Mouse (Mus musculus) CD4-positive, CD25-positive, alpha-beta regulatory T cell, adult 4 months (primary cell): ENCODE measurements around the gene Pde4b. TPM values are rescaled to one million over a fixed set of nuclear protein-coding genes. Genes with fewer than 3 reads are reported as not detected.

Source experiments
- ATAC-seq: one replicate; pipeline ENCODE4 v1.8.0; 2017
- polyA plus RNA-seq, 2 experiments: library from polyadenylated mRNA; unstranded; fragments of 100-300 nt; shearing (Covaris generic); gene quantifications; one replicate each; pipeline ENCODE4 v1.2.1; 2017

Gene Pde4b
- polyA plus RNA-seq, 2 experiments from 2014 or later = 68.4 to 84.0 TPM

DNA sequence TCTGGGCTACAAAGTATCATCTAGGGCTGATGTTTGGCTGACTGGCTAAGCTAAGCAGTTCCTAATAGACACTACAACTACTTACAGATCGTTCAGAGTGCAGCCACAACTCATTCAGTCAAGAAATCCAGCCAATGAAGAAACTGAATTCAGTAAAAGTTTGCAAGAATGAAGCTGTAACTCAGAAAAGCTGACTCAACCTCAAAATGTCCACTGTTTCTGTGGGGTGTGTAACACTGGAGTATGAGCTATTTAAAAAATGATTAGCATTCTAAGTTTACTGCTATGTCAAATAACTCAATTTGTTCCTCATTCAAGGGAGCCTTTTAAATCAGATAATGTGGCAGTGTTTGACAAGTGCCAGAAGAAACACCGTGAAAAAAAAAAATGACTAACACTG is 469.7 kb downstream of the Pde4b start:
- ATAC-seq = no peak

DNA sequence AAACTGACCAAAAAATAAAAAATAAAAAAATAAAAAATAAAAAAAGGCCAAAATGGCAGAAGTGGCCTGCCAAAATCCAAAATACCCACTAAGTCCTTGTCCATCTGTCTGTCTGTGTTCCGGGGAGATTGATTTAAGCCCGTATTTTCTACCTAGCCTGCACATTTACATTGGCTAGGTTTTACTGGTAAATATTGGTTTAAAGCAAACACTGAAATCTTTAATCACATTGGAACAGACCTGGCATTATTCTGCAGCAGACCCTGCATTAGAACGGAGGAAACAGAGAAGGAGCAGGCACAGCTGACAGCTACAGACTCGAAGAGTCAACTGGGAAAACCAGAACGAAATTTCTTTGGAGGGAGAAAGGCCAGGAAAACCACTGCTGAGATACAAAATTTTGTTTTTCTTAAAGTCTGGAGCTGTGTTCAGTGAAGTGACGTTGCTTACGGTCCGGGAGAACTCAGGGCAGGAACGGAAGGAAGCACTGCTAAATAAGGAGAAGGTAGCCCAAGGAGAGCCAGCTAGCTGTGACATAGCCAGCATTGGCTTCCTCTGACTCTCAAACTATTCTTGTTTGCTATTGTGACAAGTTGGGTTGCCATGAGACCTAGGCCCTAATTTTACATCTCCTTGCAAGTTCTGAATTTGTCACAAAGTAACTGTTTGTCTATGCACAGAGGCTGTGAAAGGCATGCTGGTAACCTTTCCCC is 470.3 kb downstream of the Pde4b start:
- peak; percentile 53 for ATAC-seq

DNA sequence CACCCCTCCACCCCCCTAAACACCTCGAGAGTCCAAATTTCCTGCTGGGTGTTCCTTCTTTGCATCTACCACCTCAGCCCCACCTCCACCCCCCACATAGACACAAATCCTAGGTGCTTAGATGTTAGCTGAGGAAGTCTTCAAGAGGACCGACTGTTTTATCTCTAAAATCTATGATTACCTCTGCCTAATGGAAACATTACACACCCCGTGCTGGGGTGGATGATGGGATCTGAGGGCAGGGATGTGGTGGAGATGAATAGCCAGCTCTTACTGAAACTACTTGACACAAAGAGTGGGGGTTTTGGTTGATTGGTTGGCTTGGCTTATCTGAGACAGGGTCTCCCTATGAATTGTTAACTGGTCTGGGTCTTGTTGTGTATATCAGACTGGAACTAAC is 471.0 kb downstream of the Pde4b start:
- peak; percentile 61 for ATAC-seq

DNA sequence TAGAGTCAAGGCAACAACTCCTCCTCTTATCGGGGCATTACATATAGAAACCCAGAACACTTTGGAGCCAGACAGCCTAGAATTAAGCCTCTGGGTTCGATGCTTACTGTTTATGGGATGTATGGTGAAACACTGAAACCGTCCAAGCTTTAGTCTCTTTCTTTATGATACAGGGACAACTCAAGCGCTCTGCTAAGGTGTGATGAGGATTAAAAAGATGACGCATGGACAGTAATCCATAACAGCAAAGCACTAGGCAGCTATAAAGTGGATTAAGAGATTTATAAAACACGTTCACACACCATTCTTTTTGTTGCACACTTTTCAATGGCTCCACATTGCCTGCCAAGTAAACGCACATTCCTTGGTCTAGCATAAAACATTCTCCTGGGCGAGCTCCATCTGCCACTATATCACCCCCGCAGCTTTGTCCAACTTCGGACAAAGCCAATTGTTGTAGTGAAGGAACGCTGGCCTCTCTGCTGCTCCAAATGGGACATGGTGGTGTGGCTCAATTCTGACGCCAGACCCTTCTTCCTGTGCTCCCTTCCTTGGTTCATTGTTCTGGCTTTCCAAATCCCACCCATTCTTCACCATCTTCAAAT is 473.4 kb downstream of the Pde4b start:
- no peak for ATAC-seq

DNA sequence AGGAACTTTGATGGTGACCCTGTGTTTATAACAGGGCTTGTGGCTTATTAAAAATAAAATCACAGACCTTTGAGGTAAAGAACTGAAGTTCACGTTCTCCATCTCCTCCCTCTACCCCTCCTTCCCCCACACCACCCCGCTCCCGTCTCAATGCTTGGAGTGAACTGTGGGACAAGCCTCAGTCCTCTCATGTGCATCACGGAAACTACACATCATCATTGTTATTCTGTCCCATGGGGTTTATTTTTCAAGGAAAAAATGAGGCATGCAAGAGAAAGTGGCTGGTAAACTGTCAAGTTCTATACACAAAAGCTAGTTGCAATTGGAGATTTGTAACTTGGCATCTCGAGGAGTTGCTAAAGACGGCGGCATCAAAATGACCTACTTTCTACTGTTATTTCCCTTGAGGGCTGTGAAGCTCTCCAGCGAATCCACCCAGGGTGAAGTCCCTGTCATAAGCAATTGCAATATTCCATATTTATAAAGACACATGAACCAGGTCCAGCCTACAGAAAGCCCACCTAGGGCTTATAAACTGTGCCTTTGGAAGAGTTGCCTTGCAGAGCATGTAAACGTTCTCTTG is 476.0 kb downstream of the Pde4b start:
- no peak for ATAC-seq

DNA sequence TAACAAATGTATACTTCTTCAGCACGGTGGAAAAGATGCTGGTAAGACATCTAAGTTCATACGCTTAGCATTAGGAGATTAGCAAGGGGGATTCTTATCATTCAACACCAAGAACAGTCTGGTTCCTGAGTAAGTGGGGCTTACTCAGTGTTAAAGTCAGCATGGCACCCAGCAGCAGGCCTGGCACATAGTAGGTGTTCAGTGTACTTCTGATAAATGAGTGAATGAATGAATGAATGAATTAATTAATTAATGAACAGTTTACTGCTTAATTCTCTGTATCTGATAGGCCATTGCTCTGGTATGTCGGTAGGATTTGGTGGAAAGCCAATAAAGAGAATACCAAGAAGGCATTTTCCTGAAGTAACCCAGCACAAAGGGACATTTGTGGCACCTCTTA is 476.9 kb downstream of the Pde4b start:
- no peak for ATAC-seq

DNA sequence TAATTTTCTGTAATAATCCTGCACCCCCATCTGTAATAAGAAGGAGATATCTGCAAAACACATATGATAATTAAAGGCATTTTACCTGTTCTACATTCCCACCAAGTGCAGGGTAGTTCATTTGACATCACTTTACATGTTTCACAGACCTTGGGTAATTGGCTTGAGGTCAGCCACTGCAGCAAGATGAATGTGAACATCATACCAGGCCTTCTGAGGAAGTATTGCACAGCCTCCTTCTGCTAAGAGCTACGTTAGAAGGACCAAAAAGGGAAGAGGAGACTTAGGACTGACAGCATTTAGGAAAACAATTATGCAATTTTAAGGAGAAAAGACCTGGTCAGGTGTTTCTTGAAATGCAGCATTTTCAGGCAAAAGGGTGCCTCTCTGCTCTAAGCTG is 479.1 kb downstream of the Pde4b start:
- no peak for ATAC-seq

DNA sequence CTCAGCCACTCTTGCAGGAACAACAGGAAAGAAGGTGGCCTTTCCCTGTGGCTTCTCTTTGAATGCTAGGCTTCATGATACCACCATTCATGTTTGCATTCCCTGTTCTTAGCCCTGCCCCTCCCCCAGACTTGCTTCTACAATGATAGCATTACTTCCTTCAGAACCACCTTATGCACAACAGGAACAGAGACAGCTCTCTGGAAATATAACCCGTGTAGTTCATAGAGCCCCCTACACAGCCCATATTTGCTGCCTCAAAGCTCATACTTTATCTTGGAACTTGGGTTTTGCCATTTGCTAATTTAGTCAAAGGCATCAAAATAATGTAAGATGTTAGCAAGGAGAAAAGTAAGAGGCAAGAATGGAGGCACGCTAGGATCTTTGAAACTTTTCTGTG is 479.8 kb downstream of the Pde4b start:
- ATAC-seq = no peak

DNA sequence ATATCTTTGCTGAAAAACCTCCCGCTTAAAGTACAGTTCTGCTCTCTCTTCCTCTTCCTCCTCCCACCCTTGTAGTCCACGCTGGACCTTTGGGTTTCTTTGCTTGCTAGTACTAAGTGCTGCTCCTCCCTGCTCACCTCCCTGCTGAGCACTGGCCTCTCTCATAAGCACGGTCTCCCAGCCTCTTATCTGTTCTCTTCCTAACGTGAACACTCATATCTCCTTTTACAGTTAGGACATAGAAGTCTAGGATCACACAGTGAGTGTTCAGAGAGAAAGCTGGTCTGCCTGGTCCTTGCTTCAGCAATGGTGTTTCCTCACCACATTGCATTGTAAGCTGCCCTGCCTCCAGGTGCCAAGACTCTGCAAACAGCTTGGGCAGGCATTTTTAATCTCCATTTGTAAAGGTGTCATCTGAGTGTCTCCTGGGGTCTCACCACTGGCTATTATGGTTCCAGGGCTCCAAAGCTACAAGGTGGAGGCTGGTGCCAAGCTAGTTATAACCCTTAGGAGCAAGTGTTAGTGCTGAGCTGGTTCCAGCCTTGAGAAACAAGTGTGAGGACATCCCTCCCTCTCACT is 480.4 kb downstream of the Pde4b start:
- no peak for ATAC-seq

DNA sequence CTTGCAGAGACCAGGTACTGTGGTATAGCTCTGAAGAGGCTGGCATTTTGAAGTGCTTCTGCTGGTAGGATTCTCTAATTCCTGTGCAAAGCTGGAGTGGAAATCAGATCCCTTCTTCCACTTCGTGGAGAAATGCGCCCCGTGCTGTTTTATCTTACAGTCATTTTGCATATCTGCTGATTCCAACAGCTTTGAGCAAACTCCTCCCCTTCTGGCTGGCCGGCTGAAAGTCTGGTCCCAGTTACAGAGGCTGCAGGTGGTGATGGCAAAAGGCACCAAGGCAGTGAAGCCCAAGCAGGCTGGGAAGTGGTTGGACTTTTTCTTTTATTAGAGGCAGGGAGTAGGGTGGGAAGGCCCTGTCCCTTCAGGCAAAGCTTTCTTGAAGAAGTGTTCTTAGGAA is 481.2 kb downstream of the Pde4b start:
- ATAC-seq = peak; percentile 7

DNA sequence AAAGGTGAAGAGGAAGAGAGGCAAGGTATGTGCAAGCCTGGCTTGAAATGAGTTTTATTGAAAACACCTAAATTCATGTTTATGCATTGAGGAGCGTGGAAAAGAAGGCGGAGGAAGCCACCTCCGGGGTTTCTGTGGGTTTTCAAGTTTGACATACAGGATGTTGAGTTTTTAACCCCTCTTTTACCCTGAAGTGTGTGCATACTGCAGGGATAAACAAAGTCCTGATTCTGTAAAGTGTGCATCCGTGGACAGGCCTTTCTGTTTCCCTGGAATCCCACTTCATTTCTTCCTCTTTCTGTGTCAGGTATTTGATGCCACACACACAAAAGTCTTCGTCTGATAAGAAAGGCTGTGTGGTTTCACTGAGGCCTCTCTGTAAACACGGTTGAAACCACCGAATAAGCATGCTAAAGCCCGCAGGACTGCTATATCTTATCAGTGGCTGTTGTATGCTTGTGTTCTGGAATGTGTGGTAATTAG is 481.8 kb downstream of the Pde4b start:
- ATAC-seq = peak; percentile 62

DNA sequence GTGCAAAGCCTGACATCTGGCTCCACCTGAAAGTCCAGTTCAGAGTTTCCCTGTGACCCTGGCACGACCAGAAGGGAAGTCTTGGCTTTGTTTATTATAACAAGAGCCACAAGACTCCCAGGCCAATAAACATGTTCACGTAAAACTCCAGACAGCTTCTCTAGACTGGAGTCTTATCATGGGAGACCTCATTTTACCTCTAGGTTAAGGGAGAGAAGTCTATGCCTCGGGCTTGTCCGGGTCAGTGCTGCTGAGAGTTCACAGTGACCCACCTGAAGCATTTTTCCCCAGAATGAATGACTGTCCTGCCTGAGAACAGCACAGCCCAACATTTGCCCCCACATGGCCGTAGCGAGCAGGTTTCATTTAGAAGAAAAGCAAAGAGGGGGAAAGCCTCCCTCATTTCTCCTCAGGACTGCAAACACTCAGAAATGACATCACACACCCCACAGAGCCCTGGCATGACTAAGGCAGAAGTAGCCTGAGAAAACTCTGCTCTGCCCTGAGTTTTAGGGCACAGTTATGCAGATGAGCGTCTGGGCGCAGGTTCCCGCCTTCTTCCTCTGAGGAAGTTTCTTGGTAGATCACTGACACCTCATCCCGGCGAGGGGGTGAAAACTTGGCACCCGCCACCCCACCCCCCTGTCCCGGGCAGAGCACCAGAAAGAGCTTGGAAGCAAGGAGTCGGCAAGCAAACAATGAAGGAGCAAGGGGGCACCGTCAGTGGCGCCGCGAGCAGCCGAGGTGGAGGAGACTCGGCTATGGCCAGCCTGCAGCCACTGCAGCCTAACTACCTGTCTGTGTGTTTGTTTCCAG is 482.8 kb downstream of the Pde4b start:
- peak; percentile 46 for ATAC-seq

DNA sequence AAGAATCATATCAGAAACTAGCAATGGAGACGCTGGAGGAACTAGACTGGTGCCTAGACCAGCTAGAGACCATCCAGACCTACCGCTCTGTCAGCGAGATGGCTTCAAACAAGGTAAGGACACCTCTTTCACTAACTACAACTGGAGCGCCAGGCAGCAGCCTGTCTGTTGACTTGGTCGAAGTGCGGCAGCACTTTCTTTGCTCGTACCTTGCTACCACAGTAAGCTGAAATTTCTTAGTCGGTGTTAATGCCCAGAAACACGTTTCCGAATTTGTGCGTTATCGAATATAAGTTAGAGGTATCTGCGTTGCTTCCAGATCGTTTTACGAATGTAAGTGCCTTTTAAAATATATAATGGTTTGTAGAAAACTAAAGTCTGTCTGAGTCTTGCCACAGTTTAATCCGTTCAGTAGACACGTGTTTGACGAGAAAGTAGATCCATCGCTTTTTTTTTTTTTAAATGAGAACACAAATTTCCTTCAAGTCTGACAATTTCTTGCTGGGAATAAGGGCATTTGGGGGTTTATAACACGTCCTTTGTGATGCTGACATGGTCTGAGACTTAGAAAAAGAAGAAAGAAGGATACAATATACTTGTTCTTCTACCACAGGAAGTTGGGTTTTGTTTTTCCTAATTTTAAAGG is 483.5 kb downstream of the Pde4b start:
- ATAC-seq = peak; percentile 7

DNA sequence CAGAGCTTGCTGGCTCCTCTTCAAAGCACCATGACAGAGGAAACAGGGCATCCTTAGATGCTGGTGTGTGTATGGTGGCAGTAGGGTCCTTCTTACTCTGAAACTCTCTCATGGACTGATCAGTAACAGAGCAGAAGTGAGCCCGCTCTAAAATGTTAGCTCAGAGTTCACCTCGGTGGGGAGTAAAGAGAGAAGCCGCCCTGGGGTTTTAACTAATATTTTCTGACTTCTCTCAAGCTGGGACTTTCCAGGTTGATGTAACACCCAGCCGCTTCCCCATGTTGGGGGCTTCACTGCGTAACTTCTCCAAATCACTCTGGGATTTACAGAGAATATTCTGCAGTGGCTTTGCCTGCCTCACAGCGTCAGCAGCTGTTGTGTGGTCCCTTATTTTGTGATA is 484.7 kb downstream of the Pde4b start:
- peak; percentile 10 for ATAC-seq

DNA sequence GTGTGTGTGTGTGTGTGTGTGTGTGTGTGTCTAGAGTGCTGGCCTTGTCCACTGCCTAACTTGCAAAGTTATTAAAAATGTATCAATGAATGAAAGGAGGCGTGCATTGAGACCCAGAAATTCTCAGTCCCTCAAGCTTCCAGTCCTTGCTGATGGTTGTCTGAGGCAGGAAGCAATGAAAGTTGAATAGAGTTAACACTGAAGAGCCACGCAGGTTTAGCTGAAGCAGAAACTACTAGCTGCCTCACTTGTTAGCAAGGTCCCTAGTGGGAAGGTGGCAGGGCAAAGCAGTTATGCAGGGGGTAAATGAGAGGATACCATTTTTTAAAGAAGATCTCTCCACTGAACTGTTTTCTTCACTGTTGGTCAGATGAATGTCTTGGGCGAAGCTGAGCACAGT is 485.2 kb downstream of the Pde4b start:
- peak; percentile 12 for ATAC-seq

DNA sequence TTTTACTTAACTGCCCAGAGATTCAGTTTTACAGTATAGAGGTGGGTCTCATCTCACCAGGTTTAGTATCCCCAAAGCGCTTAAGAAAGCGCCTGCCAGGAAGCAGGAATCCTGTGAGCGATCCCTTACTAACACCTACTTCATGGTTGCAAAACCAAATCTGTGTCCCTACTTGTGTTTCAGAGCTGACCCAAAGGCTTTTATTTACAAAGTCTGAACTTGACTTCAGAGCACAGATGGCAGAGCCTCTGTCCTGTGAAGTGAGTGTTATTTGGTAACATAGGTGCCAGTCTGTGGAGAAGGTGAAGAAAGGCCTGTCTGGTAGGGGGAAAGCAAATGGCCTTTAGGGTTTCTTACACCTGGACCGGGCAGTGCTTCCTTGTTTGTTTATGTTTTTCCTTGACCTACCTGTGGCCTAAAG is 486.0 kb downstream of the Pde4b start:
- no peak for ATAC-seq

DNA sequence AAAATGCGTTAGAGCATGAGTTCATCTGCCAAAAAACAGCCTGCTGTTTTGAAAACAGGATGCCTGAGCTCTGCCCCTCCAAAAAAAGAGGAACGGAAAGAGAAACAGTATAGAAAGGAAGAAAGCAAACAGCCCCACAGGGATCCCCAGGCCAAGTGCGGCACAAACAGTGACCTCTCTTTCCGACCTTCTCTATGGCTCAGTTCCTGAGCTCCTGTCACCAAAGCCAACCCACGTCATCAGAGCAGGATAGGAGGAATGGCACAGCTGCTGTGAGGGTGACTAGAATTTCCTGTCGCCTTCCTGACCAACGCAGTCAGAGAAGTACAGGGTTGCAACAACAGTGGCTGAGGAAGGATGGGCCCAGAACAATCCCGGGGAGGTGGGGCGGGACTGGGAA is 486.9 kb downstream of the Pde4b start:
- ATAC-seq = peak; percentile 21

DNA sequence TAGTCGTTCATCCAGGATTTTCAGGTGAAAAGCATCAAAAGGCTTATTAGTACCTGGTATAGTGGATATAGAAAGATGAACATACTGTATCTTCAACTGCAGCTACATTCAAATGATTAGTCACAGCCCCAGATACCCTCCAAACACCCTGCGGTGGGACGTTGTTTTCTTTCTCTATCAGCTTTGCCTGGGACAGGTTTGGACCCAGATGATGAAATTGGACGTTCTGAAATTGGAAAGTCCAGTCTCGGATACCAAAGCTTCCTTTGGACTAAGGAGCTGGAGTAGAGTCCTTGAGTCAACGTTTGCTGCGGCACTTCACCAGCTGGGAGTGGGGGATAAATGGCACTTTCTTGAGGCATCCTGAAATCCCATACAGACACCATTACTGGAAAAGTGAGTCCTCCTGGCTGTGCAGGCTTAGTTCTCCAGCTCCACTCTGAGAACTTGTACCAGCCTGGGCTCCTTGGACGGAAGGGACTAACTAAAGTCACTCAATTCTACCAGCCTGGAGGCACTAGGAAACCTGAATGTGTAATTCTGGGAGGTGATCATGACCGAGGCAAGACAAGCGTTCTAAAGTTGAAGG is 487.4 kb downstream of the Pde4b start:
- no peak for ATAC-seq

DNA sequence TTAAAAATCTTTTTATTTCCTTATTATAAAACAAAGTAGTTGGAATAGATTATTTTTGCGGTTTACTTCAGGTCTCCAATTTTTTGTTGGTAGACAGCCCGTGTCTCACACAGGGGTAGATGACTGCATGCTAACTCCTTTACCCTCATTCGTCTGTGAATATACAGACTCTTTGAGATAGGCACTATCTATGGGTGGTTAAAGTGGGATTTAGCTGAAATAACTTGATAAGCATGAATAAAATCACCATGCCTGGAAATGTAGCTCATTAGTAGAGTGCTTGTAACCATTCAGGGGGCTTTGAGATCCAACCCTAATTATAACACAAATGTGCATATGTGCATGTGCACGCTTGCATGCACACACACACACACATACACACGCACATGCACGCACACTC is 488.8 kb downstream of the Pde4b start:
- no peak for ATAC-seq

DNA sequence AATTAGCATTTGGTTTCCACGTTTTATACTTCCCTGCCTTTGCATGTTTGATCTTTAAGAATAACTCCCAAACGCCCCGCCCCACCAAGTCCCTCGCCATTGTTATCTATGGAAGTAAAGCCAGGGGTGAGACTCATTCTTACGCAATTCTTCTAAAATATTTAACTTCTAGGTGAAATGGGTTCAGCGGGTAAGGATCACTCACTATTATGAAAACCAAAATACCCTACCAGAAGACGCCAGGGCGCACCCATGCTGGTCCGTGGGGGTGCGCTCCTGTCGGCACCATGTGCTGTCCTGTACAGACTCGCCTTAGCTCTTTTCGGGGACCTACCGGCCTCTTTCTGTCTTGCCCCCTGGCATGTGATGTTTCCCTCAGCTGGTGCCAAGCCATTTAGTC is 490.3 kb downstream of the Pde4b start:
- no peak for ATAC-seq

DNA sequence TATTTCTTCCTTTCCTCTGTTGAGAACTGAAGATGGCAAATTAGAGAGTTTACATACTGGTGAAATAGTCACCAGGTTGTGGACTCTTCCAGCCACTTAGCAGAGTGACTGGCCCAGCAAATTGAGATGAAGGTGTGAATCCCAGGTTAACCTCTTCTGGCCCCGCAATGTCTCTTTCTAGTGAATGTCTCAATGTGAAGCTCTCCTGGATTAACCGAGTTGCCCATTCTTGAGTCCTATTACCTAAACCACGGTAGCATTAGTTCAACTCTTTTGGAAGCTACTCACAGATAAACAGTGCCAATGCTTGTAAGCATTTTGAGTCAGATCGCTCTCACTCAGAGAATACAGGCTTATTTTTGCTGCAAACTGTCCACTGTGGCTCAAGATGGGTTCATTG is 491.7 kb downstream of the Pde4b start:
- no peak for ATAC-seq

DNA sequence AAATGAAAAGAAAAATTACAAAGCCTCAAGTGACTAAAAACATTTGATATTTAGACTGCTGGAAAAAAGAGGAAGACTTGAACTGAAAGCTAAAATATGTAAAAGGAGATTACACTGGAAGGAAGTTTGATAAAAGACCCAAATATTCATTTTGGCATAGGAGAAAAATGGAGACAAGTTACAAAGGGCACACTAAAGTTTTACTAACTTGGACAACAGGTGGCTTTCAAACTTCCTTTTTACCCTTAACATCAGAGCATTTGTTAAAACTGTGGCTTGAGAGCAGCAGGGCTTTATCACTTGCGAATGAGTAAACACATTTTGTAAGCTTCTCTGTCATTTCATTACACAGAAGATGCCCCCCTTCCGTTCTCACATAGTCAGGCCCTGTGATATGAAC is 492.4 kb downstream of the Pde4b start:
- ATAC-seq = peak; percentile 10
